Mouse (Mus musculus) liver, adult 2 months (tissue): ENCODE measurements around the gene Mms22l.

Source experiments
- CTCF ChIP-seq: fragments of 200-500 bp; IDR thresholded peaks from 2 replicates; pipeline ENCODE4 v1.5.1; 2011; ENCODE audit warnings: low read depth, low read length, control low read depth
- POLR2A ChIP-seq: fragments of 200-500 bp; IDR thresholded peaks from 2 replicates; pipeline ENCODE4 v1.6.1; 2011; ENCODE audit warnings: low read length, control low read depth; ENCODE audit not compliant: insufficient read depth; ENCODE audit errors: extremely low read depth

DNA sequence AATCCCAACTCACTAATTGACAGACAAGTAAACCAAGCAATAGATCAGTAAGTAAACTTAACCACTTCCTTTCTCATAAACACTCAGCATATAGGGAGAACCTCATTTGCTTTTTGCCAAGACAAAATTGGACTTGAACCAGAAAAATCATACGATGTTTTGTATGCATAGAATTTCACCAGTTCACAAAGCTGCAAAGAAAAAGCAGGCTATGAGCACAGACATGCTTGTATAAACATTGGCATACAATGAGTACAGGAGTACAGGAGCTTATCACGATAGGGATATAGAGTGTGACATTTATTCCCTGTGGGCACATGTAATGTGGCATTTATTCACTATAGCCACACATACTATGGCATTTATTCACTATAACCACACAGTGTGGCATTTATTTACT lies 134.2 kb downstream of the Mms22l start:
- no peak for TF ChIP-seq POLR2A
- TF ChIP-seq CTCF = no peak
